Mouse (Mus musculus): ENCODE measurements around the gene Amz1. TPM values are rescaled to one million over a fixed set of nuclear protein-coding genes. Genes with fewer than 3 reads are reported as not detected.

Amz1 gene
- polyA plus RNA-seq, 1 experiment, result 1.2 TPM

DNA sequence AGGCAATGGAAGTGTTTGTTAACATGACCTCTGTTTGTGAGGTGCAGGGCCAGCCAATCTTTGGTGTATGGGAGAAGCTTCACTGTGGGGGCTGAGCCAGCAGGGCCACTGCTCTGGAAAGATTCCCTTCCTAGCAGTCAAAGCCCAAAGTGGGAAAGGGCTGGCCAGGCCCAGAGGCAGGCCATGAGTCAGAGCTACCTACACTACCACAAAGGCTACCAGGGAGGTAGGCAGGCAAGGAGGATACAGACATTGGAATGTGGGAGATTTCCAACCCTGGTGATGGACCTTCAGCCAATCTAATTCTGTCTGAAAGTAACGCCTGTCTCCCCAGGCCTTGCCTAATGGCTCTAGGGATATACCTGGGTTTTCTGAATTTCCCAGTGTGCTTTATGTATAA, 43.0 kb upstream of the Amz1 start:
- Histone ChIP-seq H3ac (ENCODE audit: control insufficient read depth, insufficient read length) (no peak overlapping the region), H3K4me3 (no peak overlapping the region), H3K36me3 (ENCODE audit: control insufficient read depth, insufficient read depth) (no peaks in the 10 kb centered on the region), H3K79me2 (ENCODE audit: control insufficient read depth, insufficient read depth) (no peaks in the 10 kb centered on the region), H3K4me2 (ENCODE audit: low read depth) (no peak overlapping the region), H3K27me3 (ENCODE audit: control insufficient read depth, insufficient read depth, insufficient read length) (no peaks in the 10 kb centered on the region)
- no peak for TF ChIP-seq E2F4 (IDR thresholded peaks at IDR 0.05; ENCODE audit: insufficient read depth)
- TF ChIP-seq POLR2A (IDR thresholded peaks at IDR 0.05; ENCODE audit: insufficient read length, low read depth), result no peak
- TF ChIP-seq MYOG (IDR thresholded peaks at IDR 0.05; ENCODE audit: control insufficient read depth in 1 of 3, insufficient read depth in 1 of 3, insufficient read length in 2 of 3, low read depth in 2 of 3), result no peak
- no peak for TF ChIP-seq CEBPB (IDR thresholded peaks at IDR 0.05; ENCODE audit: insufficient read depth, poor library complexity, severe bottlenecking)
- TF ChIP-seq SRF (IDR thresholded peaks at IDR 0.05; ENCODE audit: control insufficient read depth, insufficient read length, low read depth), result no peak
- TF ChIP-seq TCF12 (IDR thresholded peaks at IDR 0.05; ENCODE audit: insufficient read depth, poor library complexity, severe bottlenecking), result no peak
- TF ChIP-seq REST (IDR thresholded peaks at IDR 0.05; ENCODE audit: insufficient read depth, insufficient read length), result no peak
- no peak for TF ChIP-seq MYOD1 (IDR thresholded peaks at IDR 0.05; ENCODE audit: control insufficient read depth in 1 of 3, insufficient read length in 2 of 3, low read depth in 2 of 3)
- TF ChIP-seq USF1 (IDR thresholded peaks at IDR 0.05; ENCODE audit: low read depth), result no peak
- no peak for TF ChIP-seq POLR2AphosphoS2 (IDR thresholded peaks at IDR 0.05; ENCODE audit: insufficient read length, low read depth)
- TF ChIP-seq MAX (IDR thresholded peaks at IDR 0.05; ENCODE audit: low read depth), result no peak
- TF ChIP-seq TCF3 (IDR thresholded peaks at IDR 0.05; ENCODE audit: insufficient read length, low read depth), result no peak

DNA sequence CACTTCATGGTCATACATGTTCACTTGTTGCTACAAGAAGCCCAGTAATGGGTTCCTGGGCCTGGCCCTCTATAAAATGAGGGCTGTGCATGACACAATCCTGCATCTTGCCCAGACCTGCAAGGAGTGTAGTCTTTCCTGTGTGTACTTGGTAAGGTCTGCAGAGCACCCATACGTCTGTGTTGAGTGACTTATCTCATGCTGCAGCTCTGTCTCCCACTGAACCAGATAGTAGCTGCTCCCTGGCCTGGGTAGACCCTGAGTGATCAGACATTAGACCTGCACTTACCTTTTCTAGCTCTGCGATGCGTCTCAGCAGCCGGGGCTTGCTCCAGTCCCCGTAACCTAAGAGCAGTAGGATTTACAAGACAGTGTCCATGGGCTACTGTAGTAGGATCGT, 41.8 kb upstream of the Amz1 start:
- Histone ChIP-seq H3K4me2 (ENCODE audit: low read depth) (no peak overlapping the region), H3K27me3 (ENCODE audit: control insufficient read depth, insufficient read depth, insufficient read length) (no peaks in the 10 kb centered on the region), H3ac (ENCODE audit: control insufficient read depth, insufficient read length) (no peak overlapping the region), H3K36me3 (ENCODE audit: control insufficient read depth, insufficient read depth) (no peaks in the 10 kb centered on the region), H3K79me2 (ENCODE audit: control insufficient read depth, insufficient read depth) (no peaks in the 10 kb centered on the region), H3K4me3 (no peak overlapping the region)
- TF ChIP-seq POLR2AphosphoS2 (IDR thresholded peaks at IDR 0.05; ENCODE audit: insufficient read length, low read depth), result no peak
- TF ChIP-seq USF1 (IDR thresholded peaks at IDR 0.05; ENCODE audit: low read depth), result no peak
- no peak for TF ChIP-seq MYOD1 (IDR thresholded peaks at IDR 0.05; ENCODE audit: control insufficient read depth in 1 of 3, insufficient read length in 2 of 3, low read depth in 2 of 3)
- no peak for TF ChIP-seq SRF (IDR thresholded peaks at IDR 0.05; ENCODE audit: control insufficient read depth, insufficient read length, low read depth)
- no peak for TF ChIP-seq CEBPB (IDR thresholded peaks at IDR 0.05; ENCODE audit: insufficient read depth, poor library complexity, severe bottlenecking)
- no peak for TF ChIP-seq MAX (IDR thresholded peaks at IDR 0.05; ENCODE audit: low read depth)
- TF ChIP-seq MYOG (IDR thresholded peaks at IDR 0.05; ENCODE audit: control insufficient read depth in 1 of 3, insufficient read depth in 1 of 3, insufficient read length in 2 of 3, low read depth in 2 of 3), result no peak
- no peak for TF ChIP-seq TCF3 (IDR thresholded peaks at IDR 0.05; ENCODE audit: insufficient read length, low read depth)
- TF ChIP-seq POLR2A (IDR thresholded peaks at IDR 0.05; ENCODE audit: insufficient read length, low read depth), result no peak
- no peak for TF ChIP-seq TCF12 (IDR thresholded peaks at IDR 0.05; ENCODE audit: insufficient read depth, poor library complexity, severe bottlenecking)

DNA sequence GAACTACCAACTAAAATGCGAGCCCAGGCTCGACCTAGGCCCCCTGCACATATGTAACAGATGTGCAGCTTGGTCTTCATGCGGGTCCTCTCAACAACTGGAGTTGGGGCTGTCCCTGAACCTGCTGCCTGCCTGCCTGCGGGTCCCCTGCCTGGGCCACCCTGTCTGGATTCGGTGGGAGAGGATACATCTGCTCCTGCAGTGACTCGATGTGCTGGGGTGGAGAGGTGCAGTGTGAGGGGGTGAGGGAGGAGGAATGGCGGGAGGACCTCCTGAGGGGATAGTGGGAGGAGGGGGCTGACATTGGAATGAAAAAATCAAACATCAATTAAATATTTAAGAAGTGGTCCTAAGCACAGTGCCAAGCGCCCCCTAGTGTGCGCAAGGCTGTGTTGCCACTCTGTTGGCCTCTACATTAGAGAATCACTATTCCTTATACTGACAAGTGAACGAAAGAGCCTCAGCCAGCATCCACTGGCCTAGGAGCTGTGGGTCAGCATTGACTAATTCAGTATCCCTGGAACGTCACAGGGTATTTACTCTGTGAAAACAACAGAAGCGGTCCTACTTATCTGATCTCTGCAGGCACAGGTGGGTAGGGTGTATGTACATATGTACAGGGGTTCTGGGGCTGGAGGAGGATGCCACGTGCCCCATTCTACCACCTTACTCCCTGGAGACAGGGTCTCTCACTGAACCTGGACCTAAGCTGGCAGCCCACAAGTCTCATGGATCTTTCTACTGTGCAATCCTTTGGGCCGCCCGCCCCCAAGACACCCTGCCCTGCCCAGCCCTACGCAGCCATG, 39.4 kb upstream of the Amz1 start:
- H3K27me3 ChIP-seq (ENCODE audit: control insufficient read depth, insufficient read depth, insufficient read length), result no peaks in the 10 kb centered on the region
- H3K36me3 ChIP-seq (ENCODE audit: control insufficient read depth, insufficient read depth), result peaks cover 6% of the 10 kb centered on the region
- H3K79me2 ChIP-seq (ENCODE audit: control insufficient read depth, insufficient read depth), result no peaks in the 10 kb centered on the region
- H3K4me3 ChIP-seq, result no peak overlapping the region
- no peak for TF ChIP-seq USF1 (IDR thresholded peaks at IDR 0.05; ENCODE audit: low read depth)
- TF ChIP-seq SRF (IDR thresholded peaks at IDR 0.05; ENCODE audit: control insufficient read depth, insufficient read length, low read depth), result no peak
- TF ChIP-seq POLR2AphosphoS2 (IDR thresholded peaks at IDR 0.05; ENCODE audit: insufficient read length, low read depth), result no peak
- no peak for TF ChIP-seq REST (IDR thresholded peaks at IDR 0.05; ENCODE audit: insufficient read depth, insufficient read length)
- TF ChIP-seq TCF3 (IDR thresholded peaks at IDR 0.05; ENCODE audit: insufficient read length, low read depth), result no peak
- TF ChIP-seq CEBPB (IDR thresholded peaks at IDR 0.05; ENCODE audit: insufficient read depth, poor library complexity, severe bottlenecking), result no peak
- TF ChIP-seq TCF12 (IDR thresholded peaks at IDR 0.05; ENCODE audit: insufficient read depth, poor library complexity, severe bottlenecking), result no peak
- TF ChIP-seq MYOG (IDR thresholded peaks at IDR 0.05; ENCODE audit: control insufficient read depth in 1 of 3, insufficient read depth in 1 of 3, insufficient read length in 2 of 3, low read depth in 2 of 3), result no peak
- TF ChIP-seq E2F4 (IDR thresholded peaks at IDR 0.05; ENCODE audit: insufficient read depth), result no peak
- TF ChIP-seq POLR2A (IDR thresholded peaks at IDR 0.05; ENCODE audit: insufficient read length, low read depth), result no peak
- TF ChIP-seq MYOD1 (IDR thresholded peaks at IDR 0.05; ENCODE audit: control insufficient read depth in 1 of 3, insufficient read length in 2 of 3, low read depth in 2 of 3), result no peak
- no peak for TF ChIP-seq MAX (IDR thresholded peaks at IDR 0.05; ENCODE audit: low read depth)
- no peak overlapping the region for H3ac ChIP-seq (ENCODE audit: control insufficient read depth, insufficient read length)
- H3K4me2 ChIP-seq (ENCODE audit: low read depth), result no peak overlapping the region

DNA sequence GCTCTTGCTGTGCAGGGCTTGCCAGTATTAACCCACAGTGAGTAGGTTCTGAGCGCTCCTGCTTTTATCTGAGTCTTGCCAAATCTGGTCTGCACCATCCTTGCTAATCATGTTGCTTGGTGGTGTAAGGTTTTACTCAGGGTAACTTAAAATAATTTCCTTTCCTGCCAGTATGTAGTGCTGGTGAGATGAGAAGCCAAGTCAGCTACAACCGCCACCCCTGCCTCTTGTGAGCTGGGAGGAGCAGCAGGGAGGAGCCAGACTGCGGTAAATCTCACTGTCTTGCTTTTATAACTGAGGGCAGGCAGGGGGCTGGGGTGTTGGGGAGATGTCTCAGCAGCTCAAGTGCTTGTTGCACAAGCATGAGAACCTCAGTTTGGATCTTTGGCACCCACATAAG, 35.5 kb upstream of the Amz1 start:
- Histone ChIP-seq H3K27me3 (ENCODE audit: control insufficient read depth, insufficient read depth, insufficient read length) (no peaks in the 10 kb centered on the region), H3K4me3 (no peak overlapping the region), H3K4me2 (ENCODE audit: low read depth) (no peak overlapping the region), H3ac (ENCODE audit: control insufficient read depth, insufficient read length) (no peak overlapping the region), H3K36me3 (ENCODE audit: control insufficient read depth, insufficient read depth) (peaks cover 10% of the 10 kb centered on the region), H3K79me2 (ENCODE audit: control insufficient read depth, insufficient read depth) (no peaks in the 10 kb centered on the region)
- TF ChIP-seq USF1 (IDR thresholded peaks at IDR 0.05; ENCODE audit: low read depth), result no peak
- no peak for TF ChIP-seq TCF12 (IDR thresholded peaks at IDR 0.05; ENCODE audit: insufficient read depth, poor library complexity, severe bottlenecking)
- TF ChIP-seq MAX (IDR thresholded peaks at IDR 0.05; ENCODE audit: low read depth), result no peak
- TF ChIP-seq POLR2A (IDR thresholded peaks at IDR 0.05; ENCODE audit: insufficient read length, low read depth), result no peak
- no peak for TF ChIP-seq TCF3 (IDR thresholded peaks at IDR 0.05; ENCODE audit: insufficient read length, low read depth)
- TF ChIP-seq POLR2AphosphoS2 (IDR thresholded peaks at IDR 0.05; ENCODE audit: insufficient read length, low read depth), result no peak
- TF ChIP-seq E2F4 (IDR thresholded peaks at IDR 0.05; ENCODE audit: insufficient read depth), result no peak
- TF ChIP-seq REST (IDR thresholded peaks at IDR 0.05; ENCODE audit: insufficient read depth, insufficient read length), result no peak
- TF ChIP-seq CEBPB (IDR thresholded peaks at IDR 0.05; ENCODE audit: insufficient read depth, poor library complexity, severe bottlenecking), result no peak
- no peak for TF ChIP-seq SRF (IDR thresholded peaks at IDR 0.05; ENCODE audit: control insufficient read depth, insufficient read length, low read depth)

All from myocyte (in vitro differentiated cells).